Mouse (Mus musculus): ENCODE data around the gene Rrnad1. TPM values are rescaled to one million over a fixed set of nuclear protein-coding genes. Genes with fewer than 3 reads are reported as not detected.

Gene Rrnad1
- polyA plus RNA-seq, 1 experiment from 2014 or later, result 17.2 TPM

- Histone ChIP-seq H3K4me2 (ENCODE audit: low read depth, severe bottlenecking) (peak overlapping the region; percentile 86), H3K4me3 (ENCODE audit: low read depth, low read length) (peak overlapping the region; percentile 92), H3K4me1 (ENCODE audit: control insufficient read depth, insufficient read depth, low read length) (peaks cover 9% of the 10 kb centered on the region), H3K27me3 (ENCODE audit: control insufficient read depth, insufficient read depth, low read length) (no peaks in the 10 kb centered on the region), H3K9ac (ENCODE audit: low read length) (peak overlapping the region; percentile 86), H3K36me3 (ENCODE audit: control insufficient read depth, insufficient read depth, low read length) (no peaks in the 10 kb centered on the region; the same call in 1 of the 2 replicates), H3K9me3 (ENCODE audit: control insufficient read depth, low read length) (no peaks in the 10 kb centered on the region), H3K27ac (replicated peaks; ENCODE audit: low read depth, low read length) (no peak overlapping the region)
- WGBS, result 3% methylated on average over 3 of the region's 3 CpGs
- ATAC-seq (ENCODE audit: insufficient number of reproducible peaks, low FRiP score, low TSS enrichment, low read depth), result no peak
- no peak for DNase-seq (ENCODE audit: low spot score)
Measured at GRCm38 (mm10) chr3:87884291-87884690, 46.2 kb downstream of the Rrnad1 start.

GRCm38 (mm10) chr3:87877730-87878129 is 52.8 kb downstream of the Rrnad1 start:
- H3K4me1 ChIP-seq (ENCODE audit: control insufficient read depth, insufficient read depth, low read length), result no peaks in the 10 kb centered on the region
- no peak for ATAC-seq (ENCODE audit: insufficient number of reproducible peaks, low FRiP score, low TSS enrichment, low read depth)
- H3K27ac ChIP-seq (replicated peaks; ENCODE audit: low read depth, low read length), result no peak overlapping the region
- DNase-seq (ENCODE audit: low spot score), result no peak
- no peaks in the 10 kb centered on the region for H3K27me3 ChIP-seq (ENCODE audit: control insufficient read depth, insufficient read depth, low read length)
- no peak overlapping the region for H3K4me3 ChIP-seq (ENCODE audit: low read depth, low read length)
- no peaks in the 10 kb centered on the region for H3K9me3 ChIP-seq (ENCODE audit: control insufficient read depth, low read length)
- whole genome bisulfite sequencing, result 94% methylated on average over 4 of the region's 4 CpGs
- H3K36me3 ChIP-seq (ENCODE audit: control insufficient read depth, insufficient read depth, low read length), result peaks cover 3% of the 10 kb centered on the region; the same call in 1 of the 2 replicates
- no peak overlapping the region for H3K9ac ChIP-seq (ENCODE audit: low read length)
- no peak overlapping the region for H3K4me2 ChIP-seq (ENCODE audit: low read depth, severe bottlenecking)

Other genes starting within 250 kb of the Rrnad1 start
- gene Lrrc71, start 182.1 kb downstream of the Rrnad1 start, polyA plus RNA-seq (2014; fragmentation: Nextera tagmentation; extraction: Ambion mirVana), result 0.26 and 0.43 TPM in 2 replicates
- gene Ntrk1, start 135.6 kb downstream of the Rrnad1 start, polyA plus RNA-seq (2014; fragmentation: Nextera tagmentation; extraction: Ambion mirVana), result 0.21 and 0.44 TPM in 2 replicates
- 0.12 and 0.26 TPM in 2 replicates for gene Insrr, start 133.8 kb downstream of the Rrnad1 start, polyA plus RNA-seq (2014; fragmentation: Nextera tagmentation; extraction: Ambion mirVana)
- 9.4 and 11.3 TPM in 2 replicates for gene Pear1, start 106.4 kb downstream of the Rrnad1 start, polyA plus RNA-seq (2014; fragmentation: Nextera tagmentation; extraction: Ambion mirVana)
- not detected in 2 replicates for gene Sh2d2a, start 84.0 kb downstream of the Rrnad1 start, polyA plus RNA-seq (2014; fragmentation: Nextera tagmentation; extraction: Ambion mirVana)
- gene Prcc, start 45.1 kb downstream of the Rrnad1 start, polyA plus RNA-seq (2014; fragmentation: Nextera tagmentation; extraction: Ambion mirVana), result 24.1 and 24.4 TPM in 2 replicates
- 305 and 311 TPM in 2 replicates for gene Hdgf, start 24.4 kb downstream of the Rrnad1 start, polyA plus RNA-seq (2014; fragmentation: Nextera tagmentation; extraction: Ambion mirVana)
- gene Mrpl24, start 11.2 kb downstream of the Rrnad1 start, polyA plus RNA-seq (2014; fragmentation: Nextera tagmentation; extraction: Ambion mirVana), result 76.2 and 76.8 TPM in 2 replicates
- gene Isg20l2, start 403 bp downstream of the Rrnad1 start, polyA plus RNA-seq (2014; fragmentation: Nextera tagmentation; extraction: Ambion mirVana), result 51.7 and 67.0 TPM in 2 replicates
- 796 and 836 TPM in 2 replicates for gene Crabp2, start 17.9 kb upstream of the Rrnad1 start, polyA plus RNA-seq (2014; fragmentation: Nextera tagmentation; extraction: Ambion mirVana)
- 7.9 and 8.8 TPM in 2 replicates for gene Nes, start 40.4 kb upstream of the Rrnad1 start, polyA plus RNA-seq (2014; fragmentation: Nextera tagmentation; extraction: Ambion mirVana)
- not detected in 2 replicates for gene Bcan, start 69.5 kb upstream of the Rrnad1 start, polyA plus RNA-seq (2014; fragmentation: Nextera tagmentation; extraction: Ambion mirVana)
- gene Hapln2, start 96.9 kb upstream of the Rrnad1 start, polyA plus RNA-seq (2014; fragmentation: Nextera tagmentation; extraction: Ambion mirVana), result 0.44 TPM in 1 of 2 replicates, not detected in the other
- 36.9 and 44.1 TPM in 2 replicates for gene Gpatch4, start 112.4 kb upstream of the Rrnad1 start, polyA plus RNA-seq (2014; fragmentation: Nextera tagmentation; extraction: Ambion mirVana)
- gene Naxe, start 127.8 kb upstream of the Rrnad1 start, polyA plus RNA-seq (2014; fragmentation: Nextera tagmentation; extraction: Ambion mirVana), result 171 and 172 TPM in 2 replicates
- not detected in 2 replicates for gene Ttc24, start 147.6 kb upstream of the Rrnad1 start, polyA plus RNA-seq (2014; fragmentation: Nextera tagmentation; extraction: Ambion mirVana)
- 16.0 and 19.6 TPM in 2 replicates for gene Iqgap3, start 151.3 kb upstream of the Rrnad1 start, polyA plus RNA-seq (2014; fragmentation: Nextera tagmentation; extraction: Ambion mirVana)
- 12.6 and 14.3 TPM in 2 replicates for gene Mef2d, start 211.7 kb upstream of the Rrnad1 start, polyA plus RNA-seq (2014; fragmentation: Nextera tagmentation; extraction: Ambion mirVana)